Mouse (Mus musculus): ENCODE results near the gene Stfa3. TPM values are rescaled to one million over a fixed set of nuclear protein-coding genes. Genes with fewer than 3 reads are reported as not detected.
"Not testable (repeated sequence)": the region's sequence is repeated elsewhere in the genome, so short reads cannot be mapped to it uniquely, and the experiment has no call there.

The Stfa3 gene
- polyA plus RNA-seq, 1 experiment from 2014 or later, result 0.91 TPM

DNA sequence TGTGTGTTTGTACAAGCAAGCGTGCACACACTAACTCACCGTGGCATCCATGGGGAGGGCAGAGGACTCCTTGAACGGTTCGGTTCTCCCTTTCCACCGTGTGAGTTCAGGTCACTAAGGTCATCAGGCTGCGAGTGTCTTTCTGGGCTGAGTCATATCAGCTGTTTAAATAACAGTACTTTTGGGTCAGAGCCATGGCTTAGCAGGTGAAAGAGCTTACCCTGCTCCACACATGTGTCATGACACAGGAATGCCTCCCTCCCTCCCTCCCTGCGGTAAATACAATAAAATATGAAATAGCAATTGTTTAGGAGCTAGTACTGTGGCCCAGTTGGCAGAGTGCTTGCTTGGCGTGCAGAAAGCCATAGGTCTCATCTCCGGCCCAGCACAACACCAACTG, 14.2 kb upstream of the Stfa3 start:
- no peaks in the 10 kb centered on the region for H3K27me3 ChIP-seq (ENCODE audit: insufficient read depth, low read length)
- WGBS, result 78% methylated on average over 9 of the region's 9 CpGs
- no peaks in the 10 kb centered on the region for H3K36me3 ChIP-seq (ENCODE audit: insufficient read depth, low read length)
- no peaks in the 10 kb centered on the region for H3K4me1 ChIP-seq (ENCODE audit: insufficient read depth, low read length)
- H3K4me3 ChIP-seq (ENCODE audit: low read length), result no peak overlapping the region
- H3K9ac ChIP-seq (replicated peaks; ENCODE audit: low read length), result no peak overlapping the region
- ATAC-seq (ENCODE audit: low FRiP score, low TSS enrichment), result no peak
- no peak overlapping the region for H3K27ac ChIP-seq (ENCODE audit: low read length)
- 0 out of 2 replicates have a peak, but pooled peaks cover 4% of the 10 kb centered on the region for H3K9me3 ChIP-seq (ENCODE audit: low read length)
- no peak overlapping the region for H3K4me2 ChIP-seq (replicated peaks; ENCODE audit: low read depth, low read length)

GRCm38 (mm10) chr16:36468862-36469261, 13.7 kb upstream of the Stfa3 start:
- no peaks in the 10 kb centered on the region for H3K27me3 ChIP-seq (ENCODE audit: insufficient read depth, low read length)
- H3K27ac ChIP-seq (ENCODE audit: low read length), result no peak overlapping the region
- H3K4me1 ChIP-seq (ENCODE audit: insufficient read depth, low read length), result no peaks in the 10 kb centered on the region
- 71% methylated on average over 4 of the region's 4 CpGs for WGBS
- no peak for ATAC-seq (ENCODE audit: low FRiP score, low TSS enrichment)
- no peak overlapping the region for H3K9ac ChIP-seq (replicated peaks; ENCODE audit: low read length)
- no peaks in the 10 kb centered on the region for H3K36me3 ChIP-seq (ENCODE audit: insufficient read depth, low read length)
- H3K9me3 ChIP-seq (ENCODE audit: low read length), result 0 out of 2 replicates have a peak, but pooled peaks cover 4% of the 10 kb centered on the region
- no peak overlapping the region for H3K4me3 ChIP-seq (ENCODE audit: low read length)
- H3K4me2 ChIP-seq (replicated peaks; ENCODE audit: low read depth, low read length), result no peak overlapping the region

GRCm38 (mm10) chr16:36467936-36468335, 12.7 kb upstream of the Stfa3 start:
- no peak for ATAC-seq (ENCODE audit: low FRiP score, low TSS enrichment)
- WGBS, result 77% methylated on average over 2 of the region's 2 CpGs

GRCm38 (mm10) chr16:36465436-36465835, 10.2 kb upstream of the Stfa3 start:
- H3K36me3 ChIP-seq (ENCODE audit: insufficient read depth, low read length), result no peaks in the 10 kb centered on the region
- no peak overlapping the region for H3K9ac ChIP-seq (replicated peaks; ENCODE audit: low read length)
- 76% methylated on average over 3 of the region's 3 CpGs for WGBS
- no peak for ATAC-seq (ENCODE audit: low FRiP score, low TSS enrichment)
- no peak overlapping the region for H3K27ac ChIP-seq (ENCODE audit: low read length)
- H3K4me3 ChIP-seq (ENCODE audit: low read length), result no peak overlapping the region
- H3K27me3 ChIP-seq (ENCODE audit: insufficient read depth, low read length), result no peaks in the 10 kb centered on the region
- H3K4me1 ChIP-seq (ENCODE audit: insufficient read depth, low read length), result no peaks in the 10 kb centered on the region
- H3K9me3 ChIP-seq (ENCODE audit: low read length), result 0 out of 2 replicates have a peak, but pooled peaks cover 4% of the 10 kb centered on the region
- H3K4me2 ChIP-seq (replicated peaks; ENCODE audit: low read depth, low read length), result no peak overlapping the region

More at GRCm38 (mm10) chr16:36467936-36468335, 12.7 kb upstream of the Stfa3 start:
- no peak overlapping the region for H3K4me2 ChIP-seq (replicated peaks; ENCODE audit: low read depth, low read length)
- H3K9ac ChIP-seq (replicated peaks; ENCODE audit: low read length), result no peak overlapping the region
- H3K27me3 ChIP-seq (ENCODE audit: insufficient read depth, low read length), result no peaks in the 10 kb centered on the region
- H3K4me3 ChIP-seq (ENCODE audit: low read length), result no peak overlapping the region
- H3K36me3 ChIP-seq (ENCODE audit: insufficient read depth, low read length), result no peaks in the 10 kb centered on the region
- H3K27ac ChIP-seq (ENCODE audit: low read length), result no peak overlapping the region
- 0 out of 2 replicates have a peak, but pooled peaks cover 4% of the 10 kb centered on the region for H3K9me3 ChIP-seq (ENCODE audit: low read length)
- H3K4me1 ChIP-seq (ENCODE audit: insufficient read depth, low read length), result no peaks in the 10 kb centered on the region

- no peak overlapping the region for H3K9ac ChIP-seq (replicated peaks; ENCODE audit: low read length)
- H3K27me3 ChIP-seq (ENCODE audit: insufficient read depth, low read length), result no peaks in the 10 kb centered on the region
- H3K4me1 ChIP-seq (ENCODE audit: insufficient read depth, low read length), result no peaks in the 10 kb centered on the region
- H3K36me3 ChIP-seq (ENCODE audit: insufficient read depth, low read length), result no peaks in the 10 kb centered on the region
- H3K4me3 ChIP-seq (ENCODE audit: low read length), result no peak overlapping the region
- 75% methylated on average over 4 of the region's 4 CpGs for WGBS
- H3K9me3 ChIP-seq (ENCODE audit: low read length), result 0 out of 2 replicates have a peak, but pooled peaks cover 3% of the 10 kb centered on the region
- H3K27ac ChIP-seq (ENCODE audit: low read length), result no peak overlapping the region
- no peak for ATAC-seq (ENCODE audit: low FRiP score, low TSS enrichment)
- H3K4me2 ChIP-seq (replicated peaks; ENCODE audit: low read depth, low read length), result no peak overlapping the region
Measured at GRCm38 (mm10) chr16:36464076-36464475, 8.9 kb upstream of the Stfa3 start.

DNA sequence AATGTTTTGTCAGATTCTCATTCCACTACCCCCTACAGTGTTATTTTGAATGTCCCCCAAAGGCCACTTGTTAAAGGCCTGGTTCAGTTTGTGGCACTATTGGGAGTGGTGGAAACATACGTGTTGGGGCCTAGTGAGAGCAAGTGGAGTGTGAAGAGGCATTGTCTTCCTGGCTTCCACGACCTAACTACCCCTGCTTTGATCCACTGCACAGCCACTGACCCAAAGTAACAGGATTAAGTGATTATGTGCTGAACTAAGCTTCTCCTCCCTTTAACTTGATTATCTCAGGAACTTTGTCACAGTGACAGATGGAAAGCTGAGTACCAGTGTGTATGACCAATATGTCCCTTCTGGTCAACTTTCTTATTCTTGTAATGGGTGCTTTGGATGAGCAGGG, 5.2 kb upstream of the Stfa3 start:
- no peaks in the 10 kb centered on the region for H3K27me3 ChIP-seq (ENCODE audit: insufficient read depth, low read length)
- ATAC-seq (ENCODE audit: low FRiP score, low TSS enrichment), result no peak
- no peaks in the 10 kb centered on the region for H3K4me1 ChIP-seq (ENCODE audit: insufficient read depth, low read length)
- no peaks in the 10 kb centered on the region for H3K36me3 ChIP-seq (ENCODE audit: insufficient read depth, low read length)
- no peak overlapping the region for H3K27ac ChIP-seq (ENCODE audit: low read length)
- no peaks in the 10 kb centered on the region for H3K9me3 ChIP-seq (ENCODE audit: low read length)
- H3K4me2 ChIP-seq (replicated peaks; ENCODE audit: low read depth, low read length), result no peak overlapping the region
- no peak overlapping the region for H3K9ac ChIP-seq (replicated peaks; ENCODE audit: low read length)
- H3K4me3 ChIP-seq (ENCODE audit: low read length), result no peak overlapping the region
- 26% methylated on average over 2 of the region's 2 CpGs for WGBS

DNA sequence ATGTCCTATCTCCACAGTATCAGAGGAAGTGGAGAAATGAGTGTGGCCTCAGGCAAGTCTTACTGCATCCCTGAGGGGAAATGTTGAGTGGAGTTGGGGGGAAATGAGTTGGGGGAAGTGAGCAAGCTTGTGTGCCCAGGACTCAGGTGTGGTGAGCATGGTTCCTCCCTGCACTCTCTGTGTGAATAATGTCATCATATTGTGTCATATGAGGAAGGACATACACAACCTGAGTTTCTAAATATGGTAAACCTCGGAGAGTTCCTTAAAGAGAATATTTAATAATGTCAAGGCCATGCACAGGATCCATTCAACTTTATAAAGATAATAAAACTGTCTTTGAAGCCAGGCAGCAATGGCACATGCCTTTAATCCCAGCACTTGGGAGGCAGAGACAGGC, 34.2 kb downstream of the Stfa3 start:
- not testable (repeated sequence) for H3K9me3 ChIP-seq (ENCODE audit: low read length); H3K4me1 ChIP-seq (ENCODE audit: insufficient read depth, low read length); H3K4me3 ChIP-seq (ENCODE audit: low read length); ATAC-seq (ENCODE audit: low FRiP score, low TSS enrichment); H3K27me3 ChIP-seq (ENCODE audit: insufficient read depth, low read length); H3K9ac ChIP-seq (replicated peaks; ENCODE audit: low read length); H3K36me3 ChIP-seq (ENCODE audit: insufficient read depth, low read length); H3K4me2 ChIP-seq (replicated peaks; ENCODE audit: low read depth, low read length); H3K27ac ChIP-seq (ENCODE audit: low read length)
- 85% methylated on average over 1 of the region's 1 CpGs for WGBS

GRCm38 (mm10) chr16:36408357-36408756, 46.8 kb downstream of the Stfa3 start, which contains the start of gene Stfa2:
TSS of gene Stfa2 (minus strand) at chr16:36408457.
- Histone ChIP-seq H3K4me2 (replicated peaks; ENCODE audit: low read depth, low read length) (no peak within 1 kb of the TSS), H3K27me3 (ENCODE audit: insufficient read depth, low read length) (no peaks in the 10 kb centered on the region), H3K4me1 (ENCODE audit: insufficient read depth, low read length) (no peaks in the 10 kb centered on the region), H3K9me3 (ENCODE audit: low read length) (no peaks in the 10 kb centered on the region), H3K36me3 (ENCODE audit: insufficient read depth, low read length) (no peaks in the 10 kb centered on the region), H3K9ac (replicated peaks; ENCODE audit: low read length) (no peak within 1 kb of the TSS), H3K4me3 (ENCODE audit: low read length) (no peak within 1 kb of the TSS), H3K27ac (ENCODE audit: low read length) (no peak within 1 kb of the TSS)
- no peak for ATAC-seq (ENCODE audit: low FRiP score, low TSS enrichment)

Other genes starting within 250 kb of the Stfa3 start
- gene Gm5416, start 245.0 kb downstream of the Stfa3 start, polyA plus RNA-seq (2015; fragmentation: Nextera tagmentation; extraction: Ambion mirVana), result 0.74 TPM in 1 of 2 replicates, not detected in the other
- not detected in 2 replicates for gene 2010005H15Rik, start 233.9 kb downstream of the Stfa3 start, polyA plus RNA-seq (2015; fragmentation: Nextera tagmentation; extraction: Ambion mirVana)
- gene Stfa1, start 178.4 kb downstream of the Stfa3 start, polyA plus RNA-seq (2015; fragmentation: Nextera tagmentation; extraction: Ambion mirVana), result 2.9 and 4.2 TPM in 2 replicates
- not detected in 2 replicates for gene BC117090, start 121.1 kb downstream of the Stfa3 start, polyA plus RNA-seq (2015; fragmentation: Nextera tagmentation; extraction: Ambion mirVana)
- gene BC100530, start 87.6 kb downstream of the Stfa3 start, polyA plus RNA-seq (2015; fragmentation: Nextera tagmentation; extraction: Ambion mirVana), result 2.3 and 3.2 TPM in 2 replicates
- 0.39 and 1.0 TPM in 2 replicates for gene Stfa2, start 46.9 kb downstream of the Stfa3 start, polyA plus RNA-seq (2015; fragmentation: Nextera tagmentation; extraction: Ambion mirVana)
- gene Casr, start 106.7 kb upstream of the Stfa3 start, polyA plus RNA-seq (2015; fragmentation: Nextera tagmentation; extraction: Ambion mirVana), result 0.87 and 1.3 TPM in 2 replicates
- 1.1 and 2.2 TPM in 2 replicates for gene Cd86, start 210.7 kb upstream of the Stfa3 start, polyA plus RNA-seq (2015; fragmentation: Nextera tagmentation; extraction: Ambion mirVana)
- gene Ildr1, start 238.6 kb upstream of the Stfa3 start, polyA plus RNA-seq (2015; fragmentation: Nextera tagmentation; extraction: Ambion mirVana), result 8.8 and 9.6 TPM in 2 replicates